Mouse (Mus musculus): ENCODE measurements around the gene Lats1.

DNA sequence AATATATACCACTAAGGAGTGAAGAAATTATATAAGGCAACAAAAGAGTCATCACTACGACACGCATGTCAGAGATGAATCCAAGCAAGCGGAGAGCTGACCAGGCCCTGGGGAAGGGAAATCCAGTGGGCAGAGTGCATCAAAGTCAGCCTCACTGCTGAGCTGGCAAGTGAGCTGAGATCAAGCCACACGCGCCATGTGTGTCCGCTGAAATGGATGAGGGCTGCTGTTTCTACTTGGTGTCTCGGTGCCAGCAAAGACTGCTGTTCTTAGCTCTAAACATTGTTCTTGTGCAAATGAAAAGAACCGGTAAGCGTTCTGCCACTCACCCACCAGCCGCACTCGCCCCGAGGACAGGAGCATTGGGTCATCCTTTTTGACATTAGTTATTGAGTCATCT is 40.6 kb upstream of the Lats1 start:
- TF ChIP-seq POLR2A (IDR thresholded peaks at IDR 0.05; ENCODE audit: low read depth, low read length) (no peak), CTCF (conservative IDR thresholded peaks at IDR 0.05; ENCODE audit: insufficient read depth, insufficient read length, low read depth, low read length) (no peak)
